Mouse (Mus musculus): ENCODE results near the gene Ppm1m.

GRCm38 (mm10) chr9:106191355-106191754 lies 8.2 kb downstream of the Ppm1m start:
- TF ChIP-seq EP300 (IDR thresholded peaks at IDR 0.05) (no peak), CTCF (IDR thresholded peaks at IDR 0.05) (no peak)
